Mouse (Mus musculus) CH12.LX (cell line): ENCODE measurements around the gene Irf4. TPM values are rescaled to one million over a fixed set of nuclear protein-coding genes. Genes with fewer than 3 reads are reported as not detected.
A peak's percentile ranks its signal among the peaks of the same experiment; 100 is the strongest.

ENCODE experiments used
- DNase-seq: peaks from one replicate; pipeline ENCODE4 v3.0.0-alpha.2; 2013; ENCODE audit errors: extremely low read depth
- H3K27ac ChIP-seq: 2 replicates; pipeline ENCODE4 v1.5.1; 2012; ENCODE audit warnings: low read depth, mild to moderate bottlenecking, control low read depth, moderate library complexity; ENCODE audit not compliant: insufficient read depth
- H3K27me3 ChIP-seq: replicated peaks from 2 replicates; pipeline ENCODE3; 2012; ENCODE audit warnings: inconsistent platforms
- H3K36me3 ChIP-seq, 2 experiments: replicated peaks in 1 of 2; 2 replicates each; pipeline versions ENCODE3 to v1.6.1; 2012; ENCODE audit warnings: inconsistent platforms in 1 of 2, low read length in 1 of 2, mild to moderate bottlenecking in 1 of 2, mixed read lengths in 1 of 2, moderate library complexity in 1 of 2; ENCODE audit not compliant: control insufficient read depth in 1 of 2, insufficient read depth in 1 of 2
- H3K4me1 ChIP-seq, 2 experiments: 2 replicates each; pipeline ENCODE4 v1.6.1; 2012; ENCODE audit warnings: inconsistent platforms in 1 of 2, moderate library complexity in 1 of 2; ENCODE audit not compliant: insufficient read depth in 2 of 2, control insufficient read depth in 1 of 2
- H3K4me2 ChIP-seq: 2 replicates; pipeline ENCODE4 v1.6.1; 2012; ENCODE audit warnings: low read depth, mild to moderate bottlenecking, control low read depth; ENCODE audit not compliant: poor library complexity, insufficient read depth, severe bottlenecking
- H3K4me3 ChIP-seq, 3 experiments: fragments of 150-350 bp in 1 of 3; sonication (generic) in 1 of 3; replicated peaks in 1 of 3; 2 replicates each; pipeline versions ENCODE3 to v1.5.1; 2011 to 2012; ENCODE audit warnings: low read depth in 2 of 3, low read length in 2 of 3, mild to moderate bottlenecking in 2 of 3, moderate library complexity in 2 of 3, control low read depth in 1 of 3, improper control_type of control experiment in 1 of 3, inconsistent platforms in 1 of 3, mixed read lengths in 1 of 3; ENCODE audit not compliant: poor library complexity in 1 of 3
- H3K79me2 ChIP-seq: replicated peaks from 2 replicates; pipeline ENCODE4 v1.6.1; 2012; ENCODE audit warnings: mild to moderate bottlenecking, moderate library complexity; ENCODE audit not compliant: control insufficient read depth, poor library complexity, insufficient read depth, severe bottlenecking; ENCODE audit errors: extremely low read depth
- H3K9ac ChIP-seq: 2 replicates; pipeline ENCODE4 v1.6.1; 2012; ENCODE audit warnings: low read depth, mild to moderate bottlenecking, control low read depth, moderate library complexity; ENCODE audit not compliant: insufficient read depth
- H3K9me3 ChIP-seq: replicated peaks from 2 replicates; pipeline ENCODE3; 2012; ENCODE audit warnings: low read length, inconsistent platforms, mixed read lengths
- BHLHE40 ChIP-seq: IDR thresholded peaks from 2 replicates; pipeline ENCODE4 v1.6.1; 2011; ENCODE audit warnings: mild to moderate bottlenecking, low read depth, low read length, improper control_type of control experiment
- CHD1 ChIP-seq: IDR thresholded peaks from 2 replicates; pipeline ENCODE4 v1.6.1; 2012; ENCODE audit warnings: low read depth, low read length, improper control_type of control experiment, inconsistent platforms
- CHD2 ChIP-seq: IDR thresholded peaks from 2 replicates; pipeline ENCODE4 v1.6.1; 2011; ENCODE audit warnings: low read length, improper control_type of control experiment
- E2F4 ChIP-seq: IDR thresholded peaks from 2 replicates; pipeline ENCODE4 v1.6.1; 2011; ENCODE audit warnings: low read depth, low read length, improper control_type of control experiment; ENCODE audit not compliant: insufficient replicate concordance
- ELF1 ChIP-seq: IDR thresholded peaks from 2 replicates; pipeline ENCODE4 v1.6.1; 2014; ENCODE audit warnings: low read depth, mild to moderate bottlenecking, inconsistent platforms, low read length, improper control_type of control experiment
- EP300 ChIP-seq: IDR thresholded peaks from 2 replicates; pipeline ENCODE4 v1.6.1; 2011; ENCODE audit warnings: low read length, improper control_type of control experiment
- ETS1 ChIP-seq: conservative IDR thresholded peaks from 2 replicates; pipeline ENCODE4 v1.6.1; 2012; ENCODE audit warnings: low read depth, mild to moderate bottlenecking, inconsistent platforms, low read length, improper control_type of control experiment, moderate library complexity
- GABPA ChIP-seq: IDR thresholded peaks from 2 replicates; pipeline ENCODE4 v1.6.1; 2012; ENCODE audit warnings: low read depth, low read length, improper control_type of control experiment, inconsistent platforms; ENCODE audit not compliant: insufficient replicate concordance
- HCFC1 ChIP-seq: IDR thresholded peaks from 2 replicates; pipeline ENCODE4 v1.6.1; 2012; ENCODE audit warnings: low read depth, mild to moderate bottlenecking, inconsistent platforms, low read length, improper control_type of control experiment
- IRF4 ChIP-seq: IDR thresholded peaks from 2 replicates; pipeline ENCODE4 v1.6.1; 2014; ENCODE audit warnings: low read depth, mild to moderate bottlenecking, inconsistent platforms, low read length, improper control_type of control experiment
- KAT2A ChIP-seq: IDR thresholded peaks from 2 replicates; pipeline ENCODE4 v1.6.1; 2012; ENCODE audit warnings: low read length, improper control_type of control experiment, inconsistent platforms; ENCODE audit not compliant: insufficient replicate concordance
- MAFK ChIP-seq: IDR thresholded peaks from 2 replicates; pipeline ENCODE4 v1.6.1; 2011; ENCODE audit warnings: low read length, improper control_type of control experiment; ENCODE audit not compliant: insufficient replicate concordance
- MAZ ChIP-seq: IDR thresholded peaks from 2 replicates; pipeline ENCODE4 v1.6.1; 2012; ENCODE audit warnings: low read depth, mild to moderate bottlenecking, inconsistent platforms, low read length, improper control_type of control experiment, moderate library complexity
- MEF2A ChIP-seq: IDR thresholded peaks from 2 replicates; pipeline ENCODE4 v1.6.1; 2014; ENCODE audit warnings: low read depth, mild to moderate bottlenecking, inconsistent platforms, low read length, improper control_type of control experiment, borderline replicate concordance
- MXI1 ChIP-seq: IDR thresholded peaks from 2 replicates; pipeline ENCODE4 v1.6.1; 2011; ENCODE audit warnings: mild to moderate bottlenecking, low read depth, low read length, improper control_type of control experiment
- MYC ChIP-seq: IDR thresholded peaks from 2 replicates; pipeline ENCODE4 v1.6.1; 2011; ENCODE audit warnings: low read depth, mild to moderate bottlenecking, improper control_type of control experiment, low read length
- NRF1 ChIP-seq: IDR thresholded peaks from 2 replicates; pipeline ENCODE4 v1.6.1; 2014; ENCODE audit warnings: low read depth, mild to moderate bottlenecking, inconsistent platforms, low read length, improper control_type of control experiment, moderate library complexity
- PAX5 ChIP-seq: IDR thresholded peaks from 2 replicates; pipeline ENCODE4 v1.6.1; 2012; ENCODE audit warnings: low read length, inconsistent platforms, mixed read lengths
- POLR2A ChIP-seq: IDR thresholded peaks from 2 replicates; pipeline ENCODE4 v1.6.1; 2011; ENCODE audit warnings: low read depth, mild to moderate bottlenecking, improper control_type of control experiment, low read length
- RCOR1 ChIP-seq: conservative IDR thresholded peaks from 2 replicates; pipeline ENCODE4 v1.6.1; 2012; ENCODE audit warnings: low read depth, mild to moderate bottlenecking, inconsistent platforms, low read length, improper control_type of control experiment
- SIN3A ChIP-seq: IDR thresholded peaks from 2 replicates; pipeline ENCODE4 v1.6.1; 2012; ENCODE audit warnings: low read length, improper control_type of control experiment, inconsistent platforms
- SMC3 ChIP-seq: IDR thresholded peaks from 2 replicates; pipeline ENCODE4 v1.6.1; 2011; ENCODE audit warnings: low read depth, low read length, improper control_type of control experiment
- UBTF ChIP-seq: IDR thresholded peaks from 2 replicates; pipeline ENCODE4 v1.6.1; 2012; ENCODE audit warnings: low read depth, mild to moderate bottlenecking, inconsistent platforms, low read length, improper control_type of control experiment, moderate library complexity
- USF1 ChIP-seq: IDR thresholded peaks from 2 replicates; pipeline ENCODE4 v1.6.1; 2014; ENCODE audit warnings: low read depth, mild to moderate bottlenecking, inconsistent platforms, low read length, improper control_type of control experiment
- ZC3H11A ChIP-seq: IDR thresholded peaks from 2 replicates; pipeline ENCODE4 v1.6.1; 2012; ENCODE audit warnings: low read depth, mild to moderate bottlenecking, inconsistent platforms, low read length, improper control_type of control experiment
- ZMIZ1 ChIP-seq: IDR thresholded peaks from 2 replicates; pipeline ENCODE4 v1.6.1; 2012; ENCODE audit warnings: low read depth, mild to moderate bottlenecking, inconsistent platforms, low read length, improper control_type of control experiment
- ZNF384 ChIP-seq: IDR thresholded peaks from 2 replicates; pipeline ENCODE4 v1.6.1; 2012; ENCODE audit warnings: low read depth, low read length, improper control_type of control experiment, inconsistent platforms
- dilution Hi-C: fragments of 300-500 bp; cut with MboI; formaldehyde crosslinking; loops from 2 replicates; pipeline ENCODE4 v1.14.3; 2020; ENCODE audit warnings: low sequenced_read_pairs; ENCODE audit not compliant: extremely low pct_unique_long_range_greater_than_20kb, extremely low pct_ligation_motif_present
- in situ Hi-C: fragments of 300-500 bp; cut with MboI; formaldehyde crosslinking; loops from 3 replicates; pipeline ENCODE4 v1.14.3; 2019; ENCODE audit warnings: low sequenced_read_pairs, low pct_ligation_motif_present, low pct_unique_long_range_greater_than_20kb, mixed read lengths
- polyA plus RNA-seq: library from polyadenylated mRNA; unstranded; fragments of >175 nt; gene quantifications from 2 replicates; pipeline ENCODE4 v1.2.1, GENCODE M21; 2012; ENCODE audit warnings: low read depth; ENCODE audit not compliant: insufficient read length
- total RNA-seq, 2 experiments: library from RNA; depleted of rRNA; stranded (reverse); fragments of 300-350 nt in 1 of 2; fragments of >200 nt in 1 of 2; gene quantifications; 2 replicates each; pipeline ENCODE4 v1.2.3; 2012 to 2014

Gene Irf4
- total and polyA plus RNA-seq, 3 experiments, result 81.7 to 142 (median 115) TPM

- TF ChIP-seq MXI1 (peak; percentile 24; the same call in 1 of the 2 replicates), UBTF (0 out of 2 replicates have a peak, but pooled peaks have one; percentile 1), RCOR1 (0 out of 2 replicates have a peak, but pooled peaks have one; percentile 26), MYC (0 out of 2 replicates have a peak, but pooled peaks have one; percentile 5), POLR2A (peak; percentile 65), GABPA (no peak), CHD1 (peak; percentile 70), ZMIZ1 (peak; percentile 4; the same call in 1 of the 2 replicates), ETS1 (no peak)
- peaks cover 6 to 48% of the 10 kb centered on the region in 2 experiments for H3K4me1 ChIP-seq
- DNase-seq, result no peak
- peak overlapping the region; percentile 87 to 98 (median 90) for H3K4me3 ChIP-seq
- H3K27me3 ChIP-seq, result no peaks in the 10 kb centered on the region
- in situ Hi-C loops (loop anchor here (5.0 to 10.0 kb wide), 3 partner anchors 33 to 146 kb away; no protein-coding TSS in a partner anchor), dilution Hi-C loops (no loop called here)
- no peaks in the 10 kb centered on the region for H3K9me3 ChIP-seq
- peaks cover 66% of the 10 kb centered on the region for H3K79me2 ChIP-seq
- H3K4me2 ChIP-seq, result peak overlapping the region; percentile 95
- peak overlapping the region; percentile 91 for H3K9ac ChIP-seq
- H3K27ac ChIP-seq, result peak overlapping the region; percentile 95
- H3K36me3 ChIP-seq, result peaks cover 39 to 52% of the 10 kb centered on the region in 2 experiments
Measured at GRCm38 (mm10) chr13:30750461-30751303, 1.7 kb downstream of the Irf4 start.

GRCm38 (mm10) chr13:30751304-30751580 lies 2.2 kb downstream of the Irf4 start:
- Histone ChIP-seq H3K27ac (peak overlapping the region; percentile 95), H3K36me3 (peaks cover 43 to 58% of the 10 kb centered on the region in 2 experiments), H3K9me3 (no peaks in the 10 kb centered on the region), H3K9ac (peak overlapping the region; percentile 91), H3K4me1 (peaks cover 6 to 54% of the 10 kb centered on the region in 2 experiments), H3K79me2 (peaks cover 72% of the 10 kb centered on the region), H3K27me3 (no peaks in the 10 kb centered on the region), H3K4me2 (peak overlapping the region; percentile 95), H3K4me3 (peak overlapping the region; percentile 87 to 98 (median 90))
- dilution Hi-C loops (no loop called here), in situ Hi-C loops (loop anchor here (5.0 to 10.0 kb wide), 3 partner anchors 34 to 146 kb away; no protein-coding TSS in a partner anchor)
- no peak for DNase-seq
- TF ChIP-seq USF1 (no peak), MAFK (no peak), ETS1 (0 out of 2 replicates have a peak, but pooled peaks have one; percentile 16), MXI1 (0 out of 2 replicates have a peak, but pooled peaks have one; percentile 18), MEF2A (peak; percentile 51; the same call in 1 of the 2 replicates), KAT2A (0 out of 2 replicates have a peak, but pooled peaks have one; percentile 53), ZC3H11A (no peak), UBTF (peak; percentile 20; the same call in 1 of the 2 replicates), MAZ (no peak), CHD1 (no peak; the same call in 1 of the 2 replicates), NRF1 (0 out of 2 replicates have a peak, but pooled peaks have one; percentile 19), POLR2A (no peak; the same call in 1 of the 2 replicates), ZNF384 (no peak), IRF4 (peak; percentile 43; the same call in 1 of the 2 replicates), GABPA (no peak), PAX5 (no peak), E2F4 (no peak), BHLHE40 (peak; percentile 34; the same call in 1 of the 2 replicates), HCFC1 (no peak), SMC3 (peak; percentile 11; the same call in 1 of the 2 replicates), CHD2 (no peak), RCOR1 (0 out of 2 replicates have a peak, but pooled peaks have one; percentile 14), EP300 (peak; percentile 21; the same call in 1 of the 2 replicates), SIN3A (peak; percentile 73; the same call in 1 of the 2 replicates), ELF1 (no peak)
